Mouse (Mus musculus) regulatory T cell (primary cell): ENCODE data around the gene Btg3.
"Not testable (repeated sequence)": the region's sequence is repeated elsewhere in the genome, so short reads cannot be mapped to it uniquely, and the experiment has no call there.

Experiments
- in situ Hi-C: fragments of 300-600 bp; cut with MboI, MseI; formaldehyde crosslinking; loops from one replicate; pipeline ENCODE4 v1.15.1; 2025; ENCODE audit warnings: high pct_unique_total_duplicates

The Btg3 gene

GRCm38 (mm10) chr16:78376745-78377570 is at the start of gene Btg3:
TSS of gene Btg3 (minus strand) at chr16:78377192.
- in situ Hi-C loops: loop anchor here (5.0 kb wide), 1 partner anchor 200 kb away; the partner anchor contains the start of gene D16Ertd472e

GRCm38 (mm10) chr16:78417733-78418132 is 40.7 kb upstream of the Btg3 start:
- in situ Hi-C loops: no loop called here

- in situ Hi-C loops: no loop called here
Observed at GRCm38 (mm10) chr16:78416500-78416899, 39.5 kb upstream of the Btg3 start.

- in situ Hi-C loops: no loop called here
Observed at GRCm38 (mm10) chr16:78409991-78410390, 33.0 kb upstream of the Btg3 start.

GRCm38 (mm10) chr16:78407855-78408254 is 30.9 kb upstream of the Btg3 start:
- in situ Hi-C loops: no loop called here

- in situ Hi-C loops: no loop called here
Observed at GRCm38 (mm10) chr16:78406657-78407056, 29.7 kb upstream of the Btg3 start.

GRCm38 (mm10) chr16:78402316-78402715 is 25.3 kb upstream of the Btg3 start:
- in situ Hi-C loops: no loop called here

- in situ Hi-C loops: no loop called here
Observed at GRCm38 (mm10) chr16:78399423-78399822, 22.4 kb upstream of the Btg3 start.

GRCm38 (mm10) chr16:78398734-78399133 is 21.7 kb upstream of the Btg3 start:
- in situ Hi-C loops: no loop called here

- in situ Hi-C loops: no loop called here
Observed at GRCm38 (mm10) chr16:78391354-78391753, 14.4 kb upstream of the Btg3 start.

GRCm38 (mm10) chr16:78389986-78390385 is 13.0 kb upstream of the Btg3 start:
- in situ Hi-C loops: loop anchor here (5.0 kb wide), 1 partner anchor 78 kb away; no protein-coding TSS in a partner anchor

- in situ Hi-C loops: loop anchor here (5.0 kb wide), 1 partner anchor 77 kb away; no protein-coding TSS in a partner anchor
Observed at GRCm38 (mm10) chr16:78389122-78389521, 12.1 kb upstream of the Btg3 start.

- in situ Hi-C loops: loop anchor here (5.0 kb wide), 1 partner anchor 199 kb away; the partner anchor contains the start of gene D16Ertd472e
Observed at GRCm38 (mm10) chr16:78378493-78378892, 1.5 kb upstream of the Btg3 start.

GRCm38 (mm10) chr16:78375821-78376691 is 936 bp downstream of the Btg3 start:
- in situ Hi-C loops: loop anchor here (5.0 kb wide), 1 partner anchor 201 kb away; the partner anchor contains the start of gene D16Ertd472e

GRCm38 (mm10) chr16:78375222-78375621 is 1.8 kb downstream of the Btg3 start:
- in situ Hi-C loops: loop anchor here (5.0 kb wide), 1 partner anchor 202 kb away; the partner anchor contains the start of gene D16Ertd472e

- in situ Hi-C loops: no loop called here
Observed at GRCm38 (mm10) chr16:78373743-78374142, 3.2 kb downstream of the Btg3 start.

GRCm38 (mm10) chr16:78372786-78373185 is 4.2 kb downstream of the Btg3 start:
- in situ Hi-C loops: no loop called here

- in situ Hi-C loops: no loop called here
Observed at GRCm38 (mm10) chr16:78371491-78372046, 5.4 kb downstream of the Btg3 start.

GRCm38 (mm10) chr16:78364554-78364953 is 12.4 kb downstream of the Btg3 start:
- in situ Hi-C loops: not testable (repeated sequence)

GRCm38 (mm10) chr16:78361466-78361865 is 15.5 kb downstream of the Btg3 start:
- in situ Hi-C loops: no loop called here

GRCm38 (mm10) chr16:78357757-78358156 is 19.2 kb downstream of the Btg3 start:
- in situ Hi-C loops: no loop called here
